Mouse (Mus musculus) intestine, postnatal 0 days (tissue): ENCODE results near the gene Dhrs11. TPM values are rescaled to one million over a fixed set of nuclear protein-coding genes. Genes with fewer than 3 reads are reported as not detected.

Experiments
- ATAC-seq: fragments of 200-750 bp; cut with Nextera tagmentation; 2 replicates; pipeline ENCODE4 v1.8.0; 2017; ENCODE audit warnings: mild to moderate bottlenecking, moderate TSS enrichment, moderate library complexity
- H3K27ac ChIP-seq: fragments of 300-500 bp; sonication (generic); 2 replicates; pipeline ENCODE4 v1.5.1; 2014; ENCODE audit warnings: mild to moderate bottlenecking, low read depth, low read length, moderate library complexity
- H3K27me3 ChIP-seq: fragments of 300-500 bp; sonication (generic); replicated peaks from 2 replicates; pipeline ENCODE4 v1.6.1; 2014; ENCODE audit warnings: low read length, mixed read lengths; ENCODE audit not compliant: control insufficient read depth, insufficient read depth
- H3K36me3 ChIP-seq: fragments of 300-500 bp; sonication (generic); 2 replicates; pipeline ENCODE4 v1.6.1; 2014; ENCODE audit warnings: mild to moderate bottlenecking, moderate library complexity; ENCODE audit not compliant: control insufficient read depth, insufficient read depth
- H3K4me1 ChIP-seq: fragments of 300-500 bp; sonication (generic); replicated peaks from 2 replicates; pipeline ENCODE4 v1.6.1; 2014; ENCODE audit warnings: antibody characterized with exemption, low read length, mixed read lengths; ENCODE audit not compliant: control insufficient read depth, insufficient read depth
- H3K4me2 ChIP-seq: fragments of 300-500 bp; sonication (generic); replicated peaks from 2 replicates; pipeline ENCODE4 v1.6.1; 2014; ENCODE audit warnings: low read depth, mild to moderate bottlenecking, moderate library complexity
- H3K4me3 ChIP-seq: fragments of 300-500 bp; sonication (generic); 2 replicates; pipeline ENCODE4 v1.5.1; 2014; ENCODE audit warnings: low read depth, low read length
- H3K9ac ChIP-seq: fragments of 300-500 bp; sonication (generic); 2 replicates; pipeline ENCODE4 v1.6.1; 2014; ENCODE audit warnings: mild to moderate bottlenecking, low read depth, low read length
- H3K9me3 ChIP-seq: fragments of 300-500 bp; sonication (generic); 2 replicates; pipeline ENCODE4 v1.6.1; 2016; ENCODE audit warnings: mixed run types; ENCODE audit not compliant: control insufficient read depth
- CTCF ChIP-seq: sonication (generic); IDR thresholded peaks from 2 replicates; pipeline ENCODE4 v1.5.1; 2016; ENCODE audit warnings: low read depth, mild to moderate bottlenecking, control low read depth, antibody characterized with exemption, moderate library complexity
- WGBS: fragments of 180-500 bp; shearing (Covaris S2); extraction: QIAGEN DNeasy Blood & Tissue Kit; methylation state at CpG from one replicate; pipeline ENCODE4 v1.1.7; 2014; 5-methylcytosine and 5-hydroxymethylcytosine counted together
- polyA plus RNA-seq: library from polyadenylated mRNA; unstranded; fragments of >200 nt; fragmentation: Nextera tagmentation; extraction: Ambion mirVana; gene quantifications from 2 replicates; pipeline ENCODE4 v1.2.1, GENCODE M21; 2015

Gene Dhrs11
- polyA plus RNA-seq, 1 experiment from 2014 or later: 129 TPM

DNA sequence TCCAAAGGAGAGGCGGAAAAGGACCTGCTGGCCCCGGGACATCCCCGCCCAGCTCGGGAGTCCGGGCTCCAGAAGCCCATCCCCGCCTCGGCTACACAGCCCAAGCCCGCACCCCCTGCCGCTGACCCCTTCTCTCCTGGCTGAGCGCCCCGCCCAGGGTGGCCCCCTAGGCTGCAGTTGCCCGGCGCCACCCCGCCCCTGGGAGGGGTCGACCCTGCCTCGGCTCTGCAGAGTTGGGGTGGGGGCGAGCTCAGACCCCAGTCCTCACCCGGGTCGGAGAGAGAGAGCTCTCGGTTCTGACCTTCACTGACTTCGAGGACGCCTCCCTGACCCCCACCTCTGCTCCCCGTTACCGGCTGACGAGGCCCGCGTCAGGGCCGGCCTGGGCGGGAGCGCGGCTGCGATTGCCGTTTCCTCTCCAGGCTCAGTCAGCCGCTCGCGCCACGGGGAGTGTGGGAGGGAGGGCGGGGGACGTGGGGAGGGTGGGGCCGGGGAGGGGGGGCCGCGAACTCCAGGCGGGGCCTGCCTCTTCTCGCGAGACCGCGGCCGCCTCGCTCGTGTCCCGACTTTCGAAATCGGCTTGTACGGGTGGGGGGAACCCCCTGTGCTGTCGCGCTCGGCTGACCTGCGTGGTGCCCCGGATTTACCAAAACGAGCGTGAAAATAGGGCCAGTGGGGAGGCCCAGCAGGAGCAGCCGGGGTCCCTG, 41.7 kb upstream of the Dhrs11 start, which contains the start of gene Ggnbp2:
Gene Ggnbp2, minus strand, starts transcription at position 481 of the 707 bp plus-strand sequence.
- peak within 1 kb of the TSS; percentile 100 for H3K27ac ChIP-seq

GRCm38 (mm10) chr11:84869537-84870232, 40.9 kb upstream of the Dhrs11 start:
- Histone ChIP-seq H3K9ac (peak overlapping the region; percentile 79), H3K9me3 (no peaks in the 10 kb centered on the region), H3K27ac (peak overlapping the region; percentile 100), H3K4me1 (no peaks in the 10 kb centered on the region), H3K4me2 (peak overlapping the region; percentile 71), H3K36me3 (no peaks in the 10 kb centered on the region), H3K27me3 (no peaks in the 10 kb centered on the region), H3K4me3 (peak overlapping the region; percentile 68)
- 0% methylated on average over 43 of the region's 61 CpGs for WGBS
- ATAC-seq: peak; percentile 76
- peak; percentile 5; the same call in 1 of the 2 replicates for TF ChIP-seq CTCF

More for the DNA sequence above, 41.7 kb upstream of the Dhrs11 start, which contains the start of gene Ggnbp2:
- ATAC-seq: peak; percentile 87
- Histone ChIP-seq H3K4me3 (peak within 1 kb of the TSS; percentile 68), H3K4me2 (peak within 1 kb of the TSS; percentile 72), H3K27me3 (no peaks in the 10 kb centered on the region), H3K36me3 (no peaks in the 10 kb centered on the region), H3K4me1 (no peaks in the 10 kb centered on the region), H3K9ac (peak within 1 kb of the TSS; percentile 87), H3K9me3 (no peaks in the 10 kb centered on the region)
- no peak for TF ChIP-seq CTCF
- under 1% methylated on average over 44 of the region's 62 CpGs for WGBS

DNA sequence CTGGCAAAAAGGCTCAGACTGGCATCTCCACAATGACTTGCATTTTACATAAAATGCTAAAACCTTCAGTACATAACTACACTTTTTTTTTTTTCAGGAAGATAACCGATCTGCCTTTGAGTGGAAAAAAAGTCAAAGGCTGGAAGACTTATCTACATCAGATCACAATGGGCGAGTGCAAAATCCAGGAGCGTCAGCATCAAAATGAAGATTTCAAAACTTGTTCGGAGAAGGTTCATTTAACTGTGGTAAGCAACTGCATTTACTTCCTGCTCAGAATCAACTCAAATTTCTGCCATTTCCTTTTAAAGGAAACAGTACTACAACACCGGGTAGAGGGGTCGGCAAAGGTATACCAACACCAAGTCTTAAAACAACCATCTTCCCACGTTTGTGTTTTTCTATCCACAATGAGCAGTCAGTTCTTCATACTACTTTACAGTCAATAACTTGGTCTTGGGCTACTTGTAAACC, 40.0 kb upstream of the Dhrs11 start:
- no peak for TF ChIP-seq CTCF
- 2% methylated on average over 7 of the region's 7 CpGs for WGBS

GRCm38 (mm10) chr11:84867586-84867985, 38.8 kb upstream of the Dhrs11 start:
- no peak overlapping the region; the same call in 1 of the 2 replicates for H3K9ac ChIP-seq
- 46% methylated on average over 2 of the region's 2 CpGs for WGBS

More for the DNA sequence above, 40.0 kb upstream of the Dhrs11 start:
- H3K9ac ChIP-seq: peak overlapping the region; percentile 79
- H3K4me3 ChIP-seq: peak overlapping the region; percentile 68
- H3K9me3 ChIP-seq: no peaks in the 10 kb centered on the region
- H3K27ac ChIP-seq: peak overlapping the region; percentile 100
- peak overlapping the region; percentile 71 for H3K4me2 ChIP-seq
- H3K36me3 ChIP-seq: no peaks in the 10 kb centered on the region
- ATAC-seq: no peak
- H3K27me3 ChIP-seq: no peaks in the 10 kb centered on the region
- no peaks in the 10 kb centered on the region for H3K4me1 ChIP-seq

GRCm38 (mm10) chr11:84865268-84865667, 36.5 kb upstream of the Dhrs11 start:
- H3K4me3 ChIP-seq: no peak overlapping the region
- H3K4me1 ChIP-seq: no peaks in the 10 kb centered on the region
- H3K9me3 ChIP-seq: no peaks in the 10 kb centered on the region
- no peaks in the 10 kb centered on the region for H3K27me3 ChIP-seq
- no peak overlapping the region for H3K27ac ChIP-seq
- 32% methylated on average over 2 of the region's 2 CpGs for WGBS
- H3K9ac ChIP-seq: no peak overlapping the region
- no peak for ATAC-seq
- peaks cover 12% of the 10 kb centered on the region; the same call in 1 of the 2 replicates for H3K36me3 ChIP-seq
- no peak for TF ChIP-seq CTCF
- H3K4me2 ChIP-seq: no peak overlapping the region

More at GRCm38 (mm10) chr11:84867586-84867985, 38.8 kb upstream of the Dhrs11 start:
- Histone ChIP-seq H3K4me3 (peak overlapping the region; percentile 18), H3K36me3 (no peaks in the 10 kb centered on the region), H3K4me1 (no peaks in the 10 kb centered on the region), H3K27me3 (no peaks in the 10 kb centered on the region), H3K9me3 (no peaks in the 10 kb centered on the region), H3K4me2 (peak overlapping the region; percentile 71), H3K27ac (no peak overlapping the region)
- ATAC-seq: no peak
- no peak for TF ChIP-seq CTCF

DNA sequence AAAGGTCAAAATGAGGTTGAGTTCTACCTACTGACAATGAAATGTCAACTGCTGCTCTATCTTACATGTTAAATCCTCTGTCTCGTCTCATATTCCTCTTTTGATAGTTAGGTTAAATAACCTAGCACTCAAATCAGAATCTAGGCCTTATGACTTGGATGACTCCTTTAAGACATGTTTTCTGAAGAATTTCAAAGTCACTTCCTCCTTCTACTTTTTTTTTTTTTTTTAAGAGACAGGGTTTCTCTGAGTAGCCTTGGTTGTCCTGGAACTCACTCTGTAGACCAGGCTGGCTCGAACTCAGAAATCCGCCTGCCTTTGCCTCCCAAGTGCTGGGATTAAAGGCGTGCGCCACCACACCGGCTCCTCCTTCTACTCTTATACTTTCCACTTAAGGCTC, 26.5 kb upstream of the Dhrs11 start:
- no peak for TF ChIP-seq CTCF
- Histone ChIP-seq H3K27ac (no peak overlapping the region), H3K4me2 (no peak overlapping the region), H3K9ac (no peak overlapping the region), H3K36me3 (peaks cover 61% of the 10 kb centered on the region), H3K9me3 (no peaks in the 10 kb centered on the region), H3K4me3 (no peak overlapping the region), H3K27me3 (no peaks in the 10 kb centered on the region), H3K4me1 (no peaks in the 10 kb centered on the region)
- 90% methylated on average over 6 of the region's 6 CpGs for WGBS
- no peak for ATAC-seq
